Mouse (Mus musculus) cerebellum, adult 2 months (tissue): Measurements from ENCODE around the gene Ctdnep1. TPM values are rescaled to one million over a fixed set of nuclear protein-coding genes. Genes with fewer than 3 reads are reported as not detected.
A peak's percentile ranks its signal among the peaks of the same experiment; 100 is the strongest.

Source experiments
- DNase-seq, 2 experiments: peaks; one replicate each; pipeline ENCODE4 v3.0.0; 2021
- H3K27ac ChIP-seq: fragments of 200-500 bp; 2 replicates; pipeline ENCODE4 v1.5.1; 2012; ENCODE audit warnings: low read length, control low read depth, inconsistent platforms; ENCODE audit not compliant: insufficient read depth
- H3K27me3 ChIP-seq: fragments of 200-500 bp; 2 replicates; pipeline ENCODE4 v1.6.1; 2012; ENCODE audit warnings: inconsistent platforms, mild to moderate bottlenecking, low read length, moderate library complexity; ENCODE audit not compliant: control insufficient read depth, insufficient read depth
- H3K4me1 ChIP-seq: fragments of 200-500 bp; 2 replicates; pipeline ENCODE4 v1.6.1; 2011; ENCODE audit warnings: low read length; ENCODE audit not compliant: control insufficient read depth, insufficient read depth
- H3K4me3 ChIP-seq: fragments of 200-500 bp; replicated peaks from 2 replicates; pipeline ENCODE3; 2011; ENCODE audit warnings: mild to moderate bottlenecking, low read depth, low read length, control low read depth; ENCODE audit not compliant: insufficient read depth
- CTCF ChIP-seq: fragments of 200-500 bp; IDR thresholded peaks from 2 replicates; pipeline ENCODE4 v1.5.1; 2011; ENCODE audit warnings: low read depth, mild to moderate bottlenecking, control low read depth, low read length, moderate library complexity, borderline replicate concordance; ENCODE audit not compliant: insufficient read depth
- POLR2A ChIP-seq: fragments of 200-500 bp; IDR thresholded peaks from 2 replicates; pipeline ENCODE4 v1.6.1; 2011; ENCODE audit warnings: low read length, control low read depth, borderline replicate concordance; ENCODE audit not compliant: insufficient read depth
- WGBS: fragments of 180-500 bp; shearing (Covaris S2); methylation state at CpG from one replicate; pipeline ENCODE4 v1.1.7; 2018; 5-methylcytosine and 5-hydroxymethylcytosine counted together
- polyA plus RNA-seq: library from polyadenylated mRNA; depleted of rRNA; stranded (reverse); fragments of >200 nt; gene quantifications from 2 replicates; pipeline ENCODE4 v1.2.3, GENCODE M21; 2012

Ctdnep1 gene
- polyA plus RNA-seq, 1 experiment: 108 TPM

- Histone ChIP-seq H3K27ac (peak overlapping the region; percentile 40), H3K4me3 (peak overlapping the region; percentile 91), H3K4me1 (0 out of 2 replicates have a peak, but pooled peaks cover 3% of the 10 kb centered on the region), H3K27me3 (no peaks in the 10 kb centered on the region)
- no peak for DNase-seq
- TF ChIP-seq POLR2A (no peak), CTCF (no peak)
- WGBS: 1% methylated on average over 15 of the region's 15 CpGs
Measured at GRCm38 (mm10) chr11:69991711-69992110, 10.8 kb downstream of the Ctdnep1 start.

GRCm38 (mm10) chr11:69992396-69992795 is 11.4 kb downstream of the Ctdnep1 start:
- 0 out of 2 replicates have a peak, but pooled peaks cover 3% of the 10 kb centered on the region for H3K4me1 ChIP-seq
- no peak for DNase-seq
- TF ChIP-seq POLR2A (no peak), CTCF (no peak)
- H3K4me3 ChIP-seq: peak overlapping the region; percentile 44
- H3K27me3 ChIP-seq: no peaks in the 10 kb centered on the region
- WGBS: 45% methylated on average over 10 of the region's 10 CpGs
- H3K27ac ChIP-seq: no peak overlapping the region; the same call in 1 of the 2 replicates

- no peak overlapping the region; the same call in 1 of the 2 replicates for H3K27ac ChIP-seq
- TF ChIP-seq POLR2A: no peak
- no peak for TF ChIP-seq CTCF
- no peak overlapping the region for H3K4me3 ChIP-seq
Measured at GRCm38 (mm10) chr11:69992932-69993331, 12.0 kb downstream of the Ctdnep1 start.

GRCm38 (mm10) chr11:69994401-69995090 is 13.6 kb downstream of the Ctdnep1 start:
- no peaks in the 10 kb centered on the region for H3K27me3 ChIP-seq
- no peak overlapping the region for H3K4me3 ChIP-seq
- H3K4me1 ChIP-seq: 0 out of 2 replicates have a peak, but pooled peaks cover 3% of the 10 kb centered on the region
- TF ChIP-seq CTCF (no peak), POLR2A (no peak)
- DNase-seq: peak in 1 of 2 experiments; percentile 17
- no peak overlapping the region for H3K27ac ChIP-seq
- 84% methylated on average over 11 of the region's 11 CpGs for WGBS

More at GRCm38 (mm10) chr11:69992932-69993331, 12.0 kb downstream of the Ctdnep1 start:
- peak in 1 of 2 experiments; percentile 5 for DNase-seq
- WGBS: 88% methylated on average over 3 of the region's 3 CpGs
- H3K27me3 ChIP-seq: no peaks in the 10 kb centered on the region
- 0 out of 2 replicates have a peak, but pooled peaks cover 3% of the 10 kb centered on the region for H3K4me1 ChIP-seq

GRCm38 (mm10) chr11:69995391-69995960 is 14.5 kb downstream of the Ctdnep1 start, which contains the start of gene Phf23:
Phf23 (plus strand) TSS chr11:69995777.
- no peaks in the 10 kb centered on the region for H3K27me3 ChIP-seq
- peak within 1 kb of the TSS; percentile 87 for H3K4me3 ChIP-seq
- 0 out of 2 replicates have a peak, but pooled peaks cover 3% of the 10 kb centered on the region for H3K4me1 ChIP-seq
- peak within 1 kb of the TSS; percentile 76 for H3K27ac ChIP-seq
- peak; percentile 96 to 99 for DNase-seq
- under 1% methylated on average over 36 of the region's 36 CpGs for WGBS
- TF ChIP-seq POLR2A (peak; percentile 35; the same call in 1 of the 2 replicates), CTCF (peak; percentile 27; the same call in 1 of the 2 replicates)

- Histone ChIP-seq H3K4me3 (peak overlapping the region; percentile 87), H3K4me1 (0 out of 2 replicates have a peak, but pooled peaks cover 3% of the 10 kb centered on the region), H3K27me3 (no peaks in the 10 kb centered on the region), H3K27ac (peak overlapping the region; percentile 76)
- TF ChIP-seq CTCF (no peak), POLR2A (no peak)
- 1% methylated on average over 65 of the region's 66 CpGs for WGBS
- DNase-seq: peak; percentile 43 to 59
Measured at GRCm38 (mm10) chr11:69996161-69997061, 15.5 kb downstream of the Ctdnep1 start.

GRCm38 (mm10) chr11:69997070-69997509 is 16.1 kb downstream of the Ctdnep1 start:
- peak; percentile 77 to 81 for DNase-seq
- H3K4me1 ChIP-seq: 0 out of 2 replicates have a peak, but pooled peaks cover 3% of the 10 kb centered on the region
- H3K4me3 ChIP-seq: peak overlapping the region; percentile 87
- WGBS: 2% methylated on average over 40 of the region's 44 CpGs
- no peak for TF ChIP-seq POLR2A
- TF ChIP-seq CTCF: no peak
- H3K27me3 ChIP-seq: no peaks in the 10 kb centered on the region
- peak overlapping the region; percentile 54; the same call in 1 of the 2 replicates for H3K27ac ChIP-seq
